ENCODE assay signal across 8 mouse cellular contexts in the genomic region with DNA sequence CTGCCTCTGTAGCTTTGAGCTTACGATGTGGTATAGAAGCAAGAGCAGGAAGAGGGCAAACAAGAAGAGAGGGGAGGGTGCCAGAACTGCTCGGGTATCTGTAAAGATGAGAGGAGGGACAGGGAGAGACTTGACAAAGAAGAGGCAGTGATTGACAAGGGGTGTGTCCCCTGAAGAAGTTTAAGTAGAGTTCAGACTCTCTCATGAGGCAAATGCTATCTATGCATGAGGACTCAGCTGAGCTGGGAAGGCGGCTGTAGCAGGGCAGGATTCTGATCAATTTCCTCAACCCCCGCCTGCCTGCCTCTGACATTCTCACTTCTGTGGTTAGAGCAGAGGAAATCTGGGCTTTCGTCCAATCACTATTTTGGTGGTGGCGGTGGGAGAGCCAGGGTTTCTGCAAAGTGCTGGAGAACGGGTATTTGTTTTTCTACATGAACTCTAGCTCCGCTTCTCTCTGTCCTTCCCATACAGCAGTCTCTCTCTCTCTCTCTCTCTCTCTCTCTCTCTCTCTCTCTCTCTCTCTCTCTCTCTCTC. TPM values are rescaled to one million over a fixed set of nuclear protein-coding genes. Genes with fewer than 3 reads are reported as not detected.
DNase-seq lines count a peak whose midpoint lies in the region; ATAC-seq and TF ChIP-seq lines count a peak whose summit lies in the region.

No protein-coding gene starts in this region.

- ATAC-seq in activated CD4-positive, CD25-positive, alpha-beta regulatory T cell, adult 4 months = peak; percentile 64
- peak; percentile 86 to 87 for ATAC-seq in hematopoietic stem cell, adult 5-6 weeks (replicated peaks in 1 of 2; ENCODE audit: insufficient read depth in 1 of 2, low FRiP score in 2 of 2, low TSS enrichment in 1 of 2, low read depth in 1 of 2, poor library complexity in 2 of 2, severe bottlenecking in 2 of 2)
- ATAC-seq in lung, embryonic 16.5 days (ENCODE audit: low read depth) = peak; percentile 88

- H3K4me1 ChIP-seq in lung, embryonic 16.5 days (replicated peaks; ENCODE audit: control insufficient read depth, insufficient read depth, low read length) = peaks cover 31% of the 10 kb centered on the region

- no peaks in the 10 kb centered on the region for H3K9me3 ChIP-seq in lung, embryonic 16.5 days (ENCODE audit: control insufficient read depth, low read length)

- H3K9ac ChIP-seq in lung, embryonic 16.5 days (ENCODE audit: low read length) = peak overlapping the region; percentile 38; the same call in 1 of the 2 replicates

- 1% methylated on average over 8 of the region's 8 CpGs for WGBS in lung, embryonic 16.5 days

- peak overlapping the region; percentile 51 for H3ac ChIP-seq in C2C12 (ENCODE audit: control insufficient read depth, insufficient read length, low read depth)

- DNase-seq in frontal cortex, adult 2 months (ENCODE audit: extremely low spot score in 1 of 2, low spot score in 1 of 2) = peak; percentile 91 to 95
- peak; percentile 86 to 89 for DNase-seq in layer of hippocampus, adult 8-10 months (ENCODE audit: low spot score in 2 of 2)
- DNase-seq in right cerebral cortex, adult 18-20 months = peak; percentile 90
- no peak for DNase-seq in thymus, postnatal 14 days

- peak overlapping the region; percentile 48 for H3K4me2 ChIP-seq in lung, embryonic 16.5 days (ENCODE audit: low read depth, low read length)

- H3K4me3 ChIP-seq in C2C12 (ENCODE audit: insufficient read depth, poor library complexity, severe bottlenecking) = peak overlapping the region; percentile 11
- peak overlapping the region; percentile 24 for H3K4me3 ChIP-seq in lung, embryonic 16.5 days (ENCODE audit: low read length)

- H3K79me2 ChIP-seq in C2C12 (ENCODE audit: control insufficient read depth, insufficient read depth) = no peaks in the 10 kb centered on the region

- no peaks in the 10 kb centered on the region for H3K27me3 ChIP-seq in C2C12 (ENCODE audit: control insufficient read depth, insufficient read depth, insufficient read length)
- no peaks in the 10 kb centered on the region for H3K27me3 ChIP-seq in lung, embryonic 16.5 days (ENCODE audit: control insufficient read depth, insufficient read depth, low read depth, low read length)

- H3K27ac ChIP-seq in lung, embryonic 16.5 days (ENCODE audit: low read length) = peak overlapping the region; percentile 97

- peaks cover 4% of the 10 kb centered on the region for H3K36me3 ChIP-seq in C2C12 (ENCODE audit: control insufficient read depth, insufficient read depth)
- no peaks in the 10 kb centered on the region for H3K36me3 ChIP-seq in lung, embryonic 16.5 days (ENCODE audit: control insufficient read depth, insufficient read depth, low read length)

- no peak for TF ChIP-seq CTCF in C2C12 (IDR thresholded peaks at IDR 0.05; ENCODE audit: control insufficient read depth, insufficient read depth, insufficient read length)

- no peaks in the 10 kb centered on the region for H3K79me3 ChIP-seq in C2C12 (ENCODE audit: low read depth)

TF ChIP-seq in C2C12, 6 proteins besides CTCF, POLR2A, EP300 and RAD21:
- TF ChIP-seq MAX (IDR thresholded peaks at IDR 0.05) = no peak

RNA-seq across cellular contexts. Expression of a gene that starts 7.5 kb away (rescaled TPM):
- 17.4 TPM for polyA plus RNA-seq in C2C12 (2012; fragmentation: generic; extraction: Trizol)
- 10 to 100 TPM; 33.1 to 35.7 TPM for polyA plus RNA-seq in activated CD4-positive, CD25-positive, alpha-beta regulatory T cell, adult 4 months (2017; shearing (Covaris generic))
- 65.2 and 73.7 TPM in 2 replicates for polyA plus RNA-seq in frontal cortex, adult 2 months (2012; rRNA removed)
- 13.7 and 43.0 TPM in 2 replicates for total RNA-seq in hematopoietic stem cell, adult 5-6 weeks (2017)
- total RNA-seq in layer of hippocampus, adult 8-10 months (2022) = 10 to 100 TPM; 63.5 to 76.8 (median 70.2) TPM
- 92.6 and 98.6 TPM in 2 replicates for polyA plus RNA-seq in lung, embryonic 16.5 days (2015; fragmentation: Nextera tagmentation; extraction: Ambion mirVana)

RNA-seq across cellular contexts. Expression of a gene that starts 11.5 kb away (rescaled TPM):
- 227 TPM for polyA plus RNA-seq in C2C12 (2012; fragmentation: generic; extraction: Trizol)
- 100 to 1,000 TPM; 108 to 141 TPM for polyA plus RNA-seq in activated CD4-positive, CD25-positive, alpha-beta regulatory T cell, adult 4 months (2017; shearing (Covaris generic))
- polyA plus RNA-seq in frontal cortex, adult 2 months (2012; rRNA removed) = 212 and 225 TPM in 2 replicates
- 260 and 369 TPM in 2 replicates for total RNA-seq in hematopoietic stem cell, adult 5-6 weeks (2017)
- total RNA-seq in layer of hippocampus, adult 8-10 months (2022) = 100 to 1,000 TPM; 263 to 286 (median 271) TPM
- polyA plus RNA-seq in lung, embryonic 16.5 days (2015; fragmentation: Nextera tagmentation; extraction: Ambion mirVana) = 227 and 230 TPM in 2 replicates

RNA-seq across cellular contexts. Expression of a gene that starts 12.4 kb away (rescaled TPM):
- 6.7 TPM for polyA plus RNA-seq in C2C12 (2012; fragmentation: generic; extraction: Trizol)
- polyA plus RNA-seq in activated CD4-positive, CD25-positive, alpha-beta regulatory T cell, adult 4 months (2017; shearing (Covaris generic)) = under 1 TPM in 1 of 2 experiments, not detected in 1; 0.09 TPM
- polyA plus RNA-seq in frontal cortex, adult 2 months (2012; rRNA removed) = 10.2 and 10.9 TPM in 2 replicates
- total RNA-seq in hematopoietic stem cell, adult 5-6 weeks (2017) = 0.25 TPM in 1 of 2 replicates, not detected in the other
- 10 to 100 TPM; 11.6 to 13.7 (median 12.4) TPM for total RNA-seq in layer of hippocampus, adult 8-10 months (2022)
- 8.4 and 9.2 TPM in 2 replicates for polyA plus RNA-seq in lung, embryonic 16.5 days (2015; fragmentation: Nextera tagmentation; extraction: Ambion mirVana)

RNA-seq across cellular contexts. Expression of a gene that starts 18.3 kb away (rescaled TPM):
- 9.0 TPM for polyA plus RNA-seq in C2C12 (2012; fragmentation: generic; extraction: Trizol)
- 10 to 100 TPM; 53.6 to 58.0 TPM for polyA plus RNA-seq in activated CD4-positive, CD25-positive, alpha-beta regulatory T cell, adult 4 months (2017; shearing (Covaris generic))
- 69.4 and 83.5 TPM in 2 replicates for polyA plus RNA-seq in frontal cortex, adult 2 months (2012; rRNA removed)
- 9.5 and 35.5 TPM in 2 replicates for total RNA-seq in hematopoietic stem cell, adult 5-6 weeks (2017)
- total RNA-seq in layer of hippocampus, adult 8-10 months (2022) = 10 to 100 TPM; 28.5 to 37.1 (median 33.3) TPM
- polyA plus RNA-seq in lung, embryonic 16.5 days (2015; fragmentation: Nextera tagmentation; extraction: Ambion mirVana) = 53.9 and 56.8 TPM in 2 replicates

RNA-seq across cellular contexts. Expression of a gene that starts 25.1 kb away (rescaled TPM):
- polyA plus RNA-seq in C2C12 (2012; fragmentation: generic; extraction: Trizol) = 20.6 TPM
- polyA plus RNA-seq in activated CD4-positive, CD25-positive, alpha-beta regulatory T cell, adult 4 months (2017; shearing (Covaris generic)) = 10 to 100 TPM; 11.8 to 19.8 TPM
- 73.0 and 83.2 TPM in 2 replicates for polyA plus RNA-seq in frontal cortex, adult 2 months (2012; rRNA removed)
- total RNA-seq in hematopoietic stem cell, adult 5-6 weeks (2017) = 26.5 and 31.8 TPM in 2 replicates
- total RNA-seq in layer of hippocampus, adult 8-10 months (2022) = 10 to 100 TPM; 53.7 to 63.6 (median 58.8) TPM
- 69.8 and 76.0 TPM in 2 replicates for polyA plus RNA-seq in lung, embryonic 16.5 days (2015; fragmentation: Nextera tagmentation; extraction: Ambion mirVana)
